Mouse (Mus musculus): ENCODE measurements around the gene Fbxl4. TPM values are rescaled to one million over a fixed set of nuclear protein-coding genes. Genes with fewer than 3 reads are reported as not detected.
"Not testable (repeated sequence)": the region's sequence is repeated elsewhere in the genome, so short reads cannot be mapped to it uniquely, and the experiment has no call there.

Gene Fbxl4
- polyA plus RNA-seq (2016; fragmentation: Nextera tagmentation; extraction: Ambion mirVana) = 6.9 and 9.2 TPM in 2 replicates

DNA sequence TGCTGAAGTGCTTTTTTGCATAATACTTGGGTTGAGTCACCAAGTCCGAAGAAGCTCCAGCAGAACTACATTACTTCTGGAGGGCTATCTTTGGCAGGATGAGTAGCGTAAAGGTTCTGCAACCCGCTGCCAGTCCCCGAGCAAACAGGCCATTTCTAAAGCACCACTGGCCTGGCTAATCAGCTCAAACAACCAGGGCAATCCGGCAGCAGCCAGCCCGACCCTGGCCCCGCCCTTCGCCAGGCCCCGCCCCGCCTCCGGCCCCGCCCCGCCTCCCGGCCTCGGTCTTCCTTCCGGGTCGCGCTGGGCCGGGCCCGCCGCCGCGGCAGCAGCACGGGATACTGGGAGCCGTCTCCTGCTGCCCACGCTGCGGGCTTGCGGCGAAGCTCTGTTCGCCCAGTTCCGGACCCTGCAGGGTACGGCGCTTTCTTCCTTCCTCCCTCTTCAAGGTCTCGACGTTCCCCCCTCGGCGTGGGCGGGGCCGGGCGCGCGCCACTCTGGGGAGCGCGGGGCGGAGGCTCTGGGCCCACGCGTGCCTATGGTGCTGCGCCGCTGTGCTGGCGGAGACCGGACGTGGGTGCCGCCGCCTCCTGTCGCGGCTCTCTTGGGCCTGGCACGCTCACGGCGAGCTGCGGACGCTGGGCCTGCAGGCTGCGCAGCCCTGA is at the start of gene Fbxl4:
Gene Fbxl4 (plus strand): TSS at position 278 of the 665 bp plus-strand sequence.
- DNase-seq (ENCODE audit: low spot score) = peak; percentile 91
- H3K4me3 ChIP-seq = peak within 1 kb of the TSS; percentile 83
- no peaks in the 10 kb centered on the region for H3K36me3 ChIP-seq
- H3K9me3 ChIP-seq = peaks cover 14% of the 10 kb centered on the region; the same call in 1 of the 2 replicates
- no peaks in the 10 kb centered on the region for H3K27me3 ChIP-seq (ENCODE audit: insufficient read depth, poor library complexity, severe bottlenecking)
- H3K27ac ChIP-seq = peak within 1 kb of the TSS; percentile 98
- under 1% methylated on average over 62 of the region's 62 CpGs for WGBS
- H3K4me1 ChIP-seq (replicated peaks) = peaks cover 22% of the 10 kb centered on the region

DNA sequence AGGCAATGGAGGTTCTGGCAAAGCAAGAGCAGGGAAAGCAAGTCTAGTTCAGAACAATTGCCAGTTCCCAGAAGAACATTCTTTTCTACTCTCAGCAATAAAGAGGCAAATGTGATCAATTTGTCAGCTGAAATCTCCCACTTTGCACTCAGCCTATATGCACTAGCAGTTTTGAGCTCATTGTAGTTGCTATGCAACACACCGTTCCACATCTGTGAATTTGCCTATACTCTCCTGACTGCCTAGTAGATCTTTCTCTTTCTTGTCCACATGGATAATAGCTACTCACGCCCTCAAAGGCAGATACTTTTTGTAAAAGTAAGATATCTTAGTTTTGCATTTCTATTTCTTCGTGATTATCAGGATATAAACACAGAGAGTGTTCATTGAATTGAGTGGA is 42.8 kb upstream of the Fbxl4 start:
- no peaks in the 10 kb centered on the region for H3K36me3 ChIP-seq
- no peak for DNase-seq (ENCODE audit: low spot score)

DNA sequence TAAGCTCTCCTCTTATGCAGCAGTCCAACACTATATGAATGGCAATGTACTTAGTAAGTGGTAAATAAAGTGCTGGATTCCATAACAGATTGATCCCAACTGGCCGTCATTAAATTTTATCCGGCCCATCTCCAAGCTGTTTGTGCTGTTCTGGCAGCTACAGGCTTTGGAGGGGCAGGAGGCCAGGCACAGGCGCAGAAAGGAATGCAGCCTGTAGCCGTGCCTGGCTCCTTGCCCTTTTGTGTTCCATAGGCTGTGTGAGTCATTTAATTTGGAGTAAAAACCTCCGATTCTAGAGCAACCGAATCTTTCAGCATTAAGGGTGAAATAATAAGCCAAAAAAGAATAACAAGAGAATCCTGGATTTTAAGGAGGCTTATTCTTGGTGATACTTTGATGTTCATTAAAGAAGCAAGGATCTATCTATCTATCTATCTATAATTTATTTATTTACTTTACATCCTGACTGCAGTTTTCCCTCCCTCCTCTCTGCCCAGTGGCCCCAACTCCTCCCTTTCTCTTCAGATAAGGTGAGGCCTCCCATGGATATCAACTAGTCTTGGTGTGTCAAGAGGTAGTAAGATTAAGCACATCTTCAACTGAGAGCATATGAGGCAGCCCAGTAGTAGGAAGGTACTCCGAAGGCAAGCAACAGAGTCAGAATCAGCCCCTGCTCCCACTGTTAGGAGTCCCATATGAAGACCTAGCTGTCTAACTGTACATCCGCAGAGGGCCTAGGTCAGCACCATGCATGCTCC is 14.3 kb upstream of the Fbxl4 start:
- Histone ChIP-seq H3K36me3 (no peaks in the 10 kb centered on the region), H3K9me3 (no peaks in the 10 kb centered on the region), H3K4me1 (replicated peaks) (no peaks in the 10 kb centered on the region), H3K4me3 (no peak overlapping the region), H3K27ac (no peak overlapping the region), H3K27me3 (ENCODE audit: insufficient read depth, poor library complexity, severe bottlenecking) (no peaks in the 10 kb centered on the region)
- no peak for DNase-seq (ENCODE audit: low spot score)
- WGBS = 84% methylated on average over 8 of the region's 8 CpGs

More for the DNA sequence above, 42.8 kb upstream of the Fbxl4 start:
- H3K9me3 ChIP-seq = no peaks in the 10 kb centered on the region
- no peak overlapping the region for H3K4me3 ChIP-seq
- 88% methylated on average over 3 of the region's 3 CpGs for WGBS
- H3K27ac ChIP-seq = no peak overlapping the region
- H3K4me1 ChIP-seq (replicated peaks) = no peaks in the 10 kb centered on the region
- no peaks in the 10 kb centered on the region for H3K27me3 ChIP-seq (ENCODE audit: insufficient read depth, poor library complexity, severe bottlenecking)

DNA sequence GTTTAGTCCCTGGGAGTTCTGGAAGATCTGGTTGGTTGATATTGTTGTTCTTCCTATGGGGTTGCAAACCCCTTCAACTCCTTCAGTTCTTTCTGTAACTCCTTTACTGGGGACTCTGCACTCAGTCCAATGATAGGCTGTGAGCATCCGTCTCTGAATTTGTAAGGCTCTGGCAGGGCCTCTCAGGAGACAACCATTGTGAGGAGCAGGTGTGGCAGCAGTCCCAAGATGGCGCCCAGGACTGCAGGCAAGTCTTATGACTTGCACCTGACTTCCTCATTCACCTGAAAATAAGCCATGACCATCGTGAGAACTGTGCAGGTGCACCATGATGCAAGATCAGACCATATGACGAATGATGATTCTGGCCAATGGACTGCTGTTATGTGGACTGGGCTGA is 8.3 kb upstream of the Fbxl4 start:
- WGBS = 89% methylated on average over 4 of the region's 4 CpGs
- not testable (repeated sequence) for H3K4me1 ChIP-seq (replicated peaks); H3K4me3 ChIP-seq; H3K27me3 ChIP-seq (ENCODE audit: insufficient read depth, poor library complexity, severe bottlenecking); H3K36me3 ChIP-seq; H3K27ac ChIP-seq; DNase-seq (ENCODE audit: low spot score)
- H3K9me3 ChIP-seq = peaks cover 17% of the 10 kb centered on the region; the same call in 1 of the 2 replicates

DNA sequence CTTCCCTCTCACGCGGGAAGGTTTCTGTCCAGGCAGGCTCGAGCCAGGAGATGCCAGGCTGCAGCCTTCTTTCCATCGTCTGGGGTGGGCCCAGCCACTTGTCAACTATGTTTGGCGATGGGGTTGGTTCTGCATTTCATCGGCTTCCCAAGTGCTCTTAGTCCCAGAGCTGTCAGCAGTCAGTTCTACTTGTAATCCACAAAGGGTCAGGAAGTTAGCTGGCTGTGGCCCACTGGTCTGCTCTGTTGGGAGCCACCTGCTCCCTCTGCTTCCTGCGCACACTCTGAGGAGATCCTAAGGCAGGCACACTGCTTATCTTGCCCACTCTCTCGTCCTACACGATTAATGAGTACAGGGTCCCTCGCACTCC is 573 bp downstream of the Fbxl4 start:
- H3K27me3 ChIP-seq (ENCODE audit: insufficient read depth, poor library complexity, severe bottlenecking) = no peaks in the 10 kb centered on the region
- H3K4me1 ChIP-seq (replicated peaks) = peaks cover 22% of the 10 kb centered on the region
- H3K4me3 ChIP-seq = peak overlapping the region; percentile 83
- no peaks in the 10 kb centered on the region for H3K36me3 ChIP-seq
- peaks cover 11% of the 10 kb centered on the region; the same call in 1 of the 2 replicates for H3K9me3 ChIP-seq
- DNase-seq (ENCODE audit: low spot score) = no peak
- H3K27ac ChIP-seq = peak overlapping the region; percentile 98
- whole genome bisulfite sequencing = 9% methylated on average over 10 of the region's 10 CpGs

DNA sequence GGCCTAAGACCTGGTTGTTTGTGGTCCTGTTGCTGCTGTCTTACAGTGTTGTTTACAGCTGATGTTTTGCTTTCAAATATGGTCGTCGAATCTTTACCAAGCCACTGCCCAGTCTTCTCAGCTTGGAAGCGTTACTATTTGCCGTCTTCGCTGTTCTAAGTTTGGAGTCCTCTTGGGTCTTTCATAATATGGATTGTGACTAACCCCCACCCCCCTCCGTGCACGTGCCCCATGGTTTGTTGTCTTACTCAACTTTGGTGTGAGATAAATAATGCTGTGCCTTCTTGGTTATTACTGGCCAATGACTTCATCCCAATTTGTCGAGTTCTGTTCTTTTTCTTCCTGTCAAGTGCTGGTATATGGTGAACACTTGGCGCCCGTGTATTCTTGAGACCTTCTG is 1.1 kb downstream of the Fbxl4 start:
- 87% methylated on average over 10 of the region's 10 CpGs for WGBS
- no peaks in the 10 kb centered on the region for H3K27me3 ChIP-seq (ENCODE audit: insufficient read depth, poor library complexity, severe bottlenecking)
- no peaks in the 10 kb centered on the region for H3K36me3 ChIP-seq
- peaks cover 22% of the 10 kb centered on the region for H3K4me1 ChIP-seq (replicated peaks)
- H3K4me3 ChIP-seq = peak overlapping the region; percentile 83
- peak overlapping the region; percentile 98 for H3K27ac ChIP-seq
- DNase-seq (ENCODE audit: low spot score) = no peak
- peaks cover 7% of the 10 kb centered on the region; the same call in 1 of the 2 replicates for H3K9me3 ChIP-seq

DNA sequence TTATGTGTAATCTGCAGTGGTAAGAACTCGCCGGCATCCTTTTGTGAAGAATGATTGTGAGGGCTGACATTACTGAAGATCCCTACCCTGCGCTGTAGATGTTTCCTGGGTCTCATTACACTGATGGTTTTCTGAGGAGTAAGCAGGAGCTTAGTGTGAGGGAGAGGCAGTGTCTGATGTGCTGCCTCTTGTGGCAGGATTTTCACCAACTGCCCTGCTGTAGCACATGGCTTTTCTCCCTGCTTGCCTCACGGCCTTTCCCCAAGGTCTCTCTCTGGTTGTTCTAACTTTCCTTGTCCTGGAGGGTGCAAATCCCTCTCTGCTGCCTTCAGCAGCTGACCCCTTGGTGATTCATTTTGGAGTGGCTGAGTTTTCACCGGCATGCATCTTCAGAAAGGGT is 10.0 kb downstream of the Fbxl4 start:
- Histone ChIP-seq H3K4me1 (replicated peaks) (no peaks in the 10 kb centered on the region), H3K9me3 (no peaks in the 10 kb centered on the region), H3K27ac (no peak overlapping the region), H3K27me3 (ENCODE audit: insufficient read depth, poor library complexity, severe bottlenecking) (no peaks in the 10 kb centered on the region), H3K4me3 (no peak overlapping the region), H3K36me3 (no peaks in the 10 kb centered on the region)
- no peak for DNase-seq (ENCODE audit: low spot score)
- WGBS = 58% methylated on average over 5 of the region's 5 CpGs

DNA sequence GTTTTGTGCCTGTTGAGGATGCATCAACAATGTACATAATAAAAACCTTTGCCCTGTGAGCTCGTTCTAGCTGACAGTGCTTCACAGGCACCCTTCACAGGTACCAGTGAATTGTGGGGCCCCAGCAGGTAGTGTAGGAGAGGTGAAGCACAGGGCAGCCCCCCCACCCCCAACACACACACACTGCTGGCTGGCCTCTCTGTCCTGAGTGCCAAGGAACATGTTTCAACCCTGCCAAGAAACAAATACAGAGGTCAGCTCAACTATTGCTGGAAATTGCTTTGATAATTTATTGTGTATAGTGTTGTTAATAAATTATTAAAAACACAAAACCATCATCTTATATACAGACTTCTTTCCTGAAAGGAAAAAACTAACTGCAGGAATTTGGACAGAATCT is 21.2 kb downstream of the Fbxl4 start:
- H3K27me3 ChIP-seq (ENCODE audit: insufficient read depth, poor library complexity, severe bottlenecking) = no peaks in the 10 kb centered on the region
- no peaks in the 10 kb centered on the region for H3K9me3 ChIP-seq
- DNase-seq (ENCODE audit: low spot score) = no peak
- WGBS = 50% methylated on average over 1 of the region's 1 CpGs
- H3K4me3 ChIP-seq = no peak overlapping the region
- H3K4me1 ChIP-seq (replicated peaks) = peaks cover 7% of the 10 kb centered on the region; the same call in 1 of the 2 replicates
- H3K27ac ChIP-seq = no peak overlapping the region
- H3K36me3 ChIP-seq = peaks cover 9% of the 10 kb centered on the region; the same call in 1 of the 2 replicates

DNA sequence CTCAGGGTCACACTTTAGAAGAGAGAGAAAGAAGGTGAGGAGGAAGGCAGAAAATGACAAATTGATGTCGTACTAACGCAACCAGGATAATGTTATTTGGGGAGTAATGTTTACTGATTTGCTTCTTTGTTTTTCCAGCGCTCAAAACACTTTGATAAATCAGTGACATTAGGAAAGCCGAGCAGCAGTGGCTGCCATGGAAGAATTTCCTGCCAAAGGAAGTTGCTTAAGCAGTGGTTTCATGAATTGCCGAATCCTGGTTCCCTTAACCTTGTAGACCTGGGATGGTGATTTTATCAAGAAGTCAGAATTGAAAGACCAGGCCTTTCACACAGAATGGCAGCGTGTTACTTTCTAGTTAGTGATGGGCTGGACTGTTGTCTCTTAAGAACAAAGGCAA is 23.3 kb downstream of the Fbxl4 start:
- no peak overlapping the region for H3K4me3 ChIP-seq
- 78% methylated on average over 6 of the region's 6 CpGs for WGBS
- H3K9me3 ChIP-seq = no peaks in the 10 kb centered on the region
- peaks cover 12% of the 10 kb centered on the region; the same call in 1 of the 2 replicates for H3K36me3 ChIP-seq
- peaks cover 7% of the 10 kb centered on the region; the same call in 1 of the 2 replicates for H3K4me1 ChIP-seq (replicated peaks)
- no peak for DNase-seq (ENCODE audit: low spot score)
- no peaks in the 10 kb centered on the region for H3K27me3 ChIP-seq (ENCODE audit: insufficient read depth, poor library complexity, severe bottlenecking)
- H3K27ac ChIP-seq = no peak overlapping the region

DNA sequence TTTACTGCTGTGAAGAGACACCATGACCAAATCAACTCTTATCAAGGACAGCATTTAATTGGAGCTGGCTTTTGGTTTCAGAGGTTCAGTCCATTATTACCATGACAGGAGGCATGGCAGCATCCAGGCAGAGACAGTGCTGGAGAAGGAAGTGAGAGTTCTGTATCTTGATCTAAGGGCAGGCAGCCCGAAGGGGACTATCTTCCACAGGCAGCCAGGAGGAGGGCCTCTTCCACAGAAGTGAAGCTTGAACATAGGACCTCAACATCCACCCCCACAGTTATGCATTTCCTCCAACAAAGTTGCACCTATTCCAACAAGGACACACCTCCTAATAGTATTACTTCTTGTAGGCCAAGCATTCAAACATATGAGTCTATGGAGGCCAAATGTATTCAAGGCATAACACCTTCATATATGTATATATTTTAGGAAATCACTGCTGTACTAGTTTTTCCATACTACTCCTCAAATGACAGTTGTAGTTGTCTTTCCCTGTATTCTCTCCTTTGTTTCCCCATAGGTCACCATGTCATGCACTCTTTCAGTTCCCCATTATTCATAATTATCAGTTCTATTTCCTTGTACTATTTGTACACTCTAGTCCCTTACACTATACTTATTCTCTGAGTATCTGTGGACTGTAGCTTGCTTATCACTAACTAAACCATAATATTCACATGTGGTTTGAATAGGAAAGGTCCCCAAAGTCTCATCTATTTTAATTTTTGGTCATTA is 26.4 kb downstream of the Fbxl4 start:
- Histone ChIP-seq H3K27ac (no peak overlapping the region), H3K4me1 (replicated peaks) (peaks cover 7% of the 10 kb centered on the region; the same call in 1 of the 2 replicates), H3K4me3 (no peak overlapping the region), H3K36me3 (peaks cover 7% of the 10 kb centered on the region; the same call in 1 of the 2 replicates), H3K9me3 (no peaks in the 10 kb centered on the region), H3K27me3 (ENCODE audit: insufficient read depth, poor library complexity, severe bottlenecking) (no peaks in the 10 kb centered on the region)
- 93% methylated on average over 1 of the region's 1 CpGs for WGBS
- no peak for DNase-seq (ENCODE audit: low spot score)

DNA sequence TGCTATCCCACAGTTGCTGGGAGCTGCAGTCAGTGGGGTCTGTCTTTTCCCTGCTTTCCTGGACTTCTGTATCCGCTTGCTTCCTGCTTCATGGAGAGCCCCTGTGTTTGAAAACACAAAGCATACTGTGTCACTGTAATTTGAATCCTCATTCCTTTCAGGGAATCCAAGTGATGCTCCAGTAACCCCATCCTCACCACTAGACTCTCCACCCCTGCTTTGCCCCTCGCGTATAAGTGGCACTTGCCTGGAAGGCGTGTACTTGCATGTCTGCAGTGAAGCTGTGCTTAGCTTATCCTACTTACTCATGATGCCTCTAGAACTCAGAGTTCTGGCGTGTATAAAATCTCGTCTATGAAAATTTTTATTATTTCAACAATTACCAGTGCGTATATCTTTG is 32.7 kb downstream of the Fbxl4 start:
- 45% methylated on average over 7 of the region's 7 CpGs for WGBS
- Histone ChIP-seq H3K27me3 (ENCODE audit: insufficient read depth, poor library complexity, severe bottlenecking) (no peaks in the 10 kb centered on the region), H3K4me3 (no peak overlapping the region), H3K4me1 (replicated peaks) (peaks cover 21% of the 10 kb centered on the region), H3K36me3 (no peaks in the 10 kb centered on the region), H3K9me3 (no peaks in the 10 kb centered on the region), H3K27ac (no peak overlapping the region)
- peak; percentile 20 for DNase-seq (ENCODE audit: low spot score)

DNA sequence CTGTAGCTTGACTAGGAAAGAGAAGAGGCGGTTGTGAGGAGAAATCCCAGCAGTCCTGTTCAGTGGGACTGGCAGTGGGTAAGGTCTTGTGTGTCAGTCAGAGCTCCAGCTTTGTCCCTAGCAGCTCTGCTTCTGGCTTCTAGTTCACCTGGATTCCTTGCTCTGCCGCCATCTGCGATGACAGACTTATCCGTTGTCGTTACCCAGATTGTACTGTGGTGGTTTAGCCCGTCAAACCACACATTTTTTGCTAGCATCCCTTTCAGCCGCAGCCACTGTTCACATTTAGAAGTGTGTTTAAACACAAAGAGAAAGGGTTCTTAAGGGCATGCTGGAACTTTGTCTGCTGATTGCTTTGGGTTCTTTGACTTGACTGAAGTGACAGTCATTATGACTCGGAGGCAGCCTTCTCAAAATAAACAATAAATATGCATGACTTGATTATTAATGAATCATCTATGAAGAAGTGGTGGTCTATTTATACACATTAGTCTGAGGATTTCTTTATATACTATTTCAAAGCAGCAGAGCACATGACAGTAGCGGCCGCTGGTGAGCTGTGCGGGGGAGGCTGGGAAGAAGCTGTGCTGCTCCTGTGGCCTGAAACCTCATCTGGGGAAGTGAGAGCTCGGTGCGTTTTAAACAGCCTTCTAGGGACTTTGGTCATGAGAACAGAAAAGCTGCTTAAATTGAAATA is 35.6 kb downstream of the Fbxl4 start:
- Histone ChIP-seq H3K4me1 (replicated peaks) (peaks cover 21% of the 10 kb centered on the region), H3K36me3 (0 out of 2 replicates have a peak, but pooled peaks cover 6% of the 10 kb centered on the region), H3K27me3 (ENCODE audit: insufficient read depth, poor library complexity, severe bottlenecking) (no peaks in the 10 kb centered on the region), H3K4me3 (no peak overlapping the region), H3K9me3 (no peaks in the 10 kb centered on the region), H3K27ac (peak overlapping the region; percentile 35; the same call in 1 of the 2 replicates)
- no peak for DNase-seq (ENCODE audit: low spot score)
- 75% methylated on average over 13 of the region's 13 CpGs for WGBS
